Mouse (Mus musculus): Measurements from ENCODE around the gene Plscr4.

Plscr4 gene

DNA sequence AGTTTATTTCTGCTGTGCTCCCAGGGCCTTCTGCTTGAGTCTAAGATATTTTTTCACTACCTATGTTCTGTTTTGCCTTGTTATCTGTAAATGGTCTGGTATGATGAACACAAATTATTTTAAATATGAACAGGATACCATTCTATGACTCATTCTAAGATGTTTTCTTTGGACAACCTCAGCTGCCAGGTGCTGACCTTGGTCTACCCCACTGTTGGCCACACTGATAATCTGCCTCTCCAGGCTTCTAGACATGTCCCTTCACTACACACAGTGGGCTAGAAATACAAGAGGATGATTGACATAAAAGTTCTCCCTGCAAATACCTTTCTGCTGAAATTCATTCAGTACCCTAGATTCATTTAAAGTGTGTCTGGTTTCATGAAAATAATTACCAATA, 54.5 kb downstream of the Plscr4 start:
- no peak for DNase-seq (ENCODE audit: low read depth, low spot score)

DNA sequence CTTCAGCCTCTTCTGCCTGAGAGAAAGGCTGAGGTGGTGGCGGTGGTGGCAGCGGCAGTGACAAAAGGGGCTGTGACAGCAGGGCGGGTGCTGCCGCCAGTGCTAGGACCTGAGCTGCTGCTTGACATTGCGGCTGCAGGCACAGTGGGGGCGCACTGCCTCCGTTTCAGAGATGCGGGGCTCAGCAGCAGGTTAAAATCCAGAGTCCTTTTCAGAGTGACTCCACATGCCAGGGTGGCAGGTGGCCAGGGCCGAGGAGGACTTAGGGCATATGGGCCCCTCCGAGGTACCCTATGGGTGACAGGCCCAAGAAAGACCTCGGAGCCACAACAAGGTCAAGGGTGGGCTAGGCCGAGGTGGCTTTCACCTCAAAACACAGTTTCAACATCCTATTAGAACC, 59.9 kb downstream of the Plscr4 start:
- no peak for DNase-seq (ENCODE audit: low read depth, low spot score)

DNA sequence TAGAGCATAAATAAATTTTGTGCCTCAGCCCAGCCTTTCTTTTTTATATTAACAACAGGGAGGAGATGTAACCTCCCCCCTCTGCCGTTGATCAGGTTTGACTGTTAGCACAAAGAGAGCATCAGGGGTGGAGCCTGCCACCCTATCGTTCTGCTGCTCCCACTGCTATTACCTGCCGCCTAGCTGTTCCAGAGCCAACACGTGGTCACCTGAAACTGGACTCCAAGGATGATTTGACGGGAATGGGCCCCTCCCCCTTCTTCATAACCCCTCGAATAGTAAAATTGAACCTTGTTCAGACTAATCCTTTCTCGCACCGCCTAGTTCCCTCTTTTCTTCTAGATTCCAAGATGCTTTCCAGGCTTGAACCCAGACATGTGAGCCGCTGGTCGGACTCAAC, 63.6 kb downstream of the Plscr4 start:
- no peak for DNase-seq (ENCODE audit: low read depth, low spot score)

DNA sequence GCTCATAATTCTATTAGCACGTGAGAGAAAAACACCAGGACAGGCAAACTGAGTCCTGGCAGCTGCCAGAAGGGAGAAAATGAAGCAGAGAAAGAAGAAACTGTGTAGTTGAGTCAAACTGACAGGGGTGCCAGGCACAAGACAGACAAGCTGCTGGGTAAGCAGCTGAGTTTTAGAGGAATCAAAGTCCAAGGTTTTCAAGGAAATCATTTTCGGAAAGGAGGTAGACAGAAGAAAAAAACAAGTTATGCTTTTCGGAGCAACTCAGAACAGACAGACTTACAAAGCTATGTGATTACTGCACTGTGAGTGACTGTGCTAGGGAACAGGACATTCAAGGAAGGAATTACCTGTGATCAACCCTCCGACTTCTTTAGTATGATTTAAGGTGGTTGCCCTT, 67.3 kb downstream of the Plscr4 start:
- no peak for DNase-seq (ENCODE audit: low read depth, low spot score)

DNA sequence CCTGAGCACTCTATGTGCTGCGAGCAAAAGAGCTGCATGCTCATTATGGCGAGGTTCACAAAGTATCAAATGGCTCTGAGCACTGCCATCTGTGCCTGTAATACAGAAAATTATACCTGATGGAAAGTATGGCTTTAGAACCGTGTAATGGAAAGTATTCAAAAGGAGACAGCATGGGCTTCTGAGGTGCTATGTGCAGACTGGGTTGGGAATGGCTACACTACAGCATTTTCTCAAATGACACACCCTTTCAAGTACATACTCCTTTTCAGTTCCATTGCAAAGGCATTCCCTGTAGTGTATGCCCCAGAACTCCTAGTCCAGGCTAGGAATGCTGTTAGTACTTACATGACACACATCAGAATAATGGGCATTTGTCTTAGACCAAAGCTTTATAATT, 72.9 kb downstream of the Plscr4 start:
- no peak for DNase-seq (ENCODE audit: low read depth, low spot score)

DNA sequence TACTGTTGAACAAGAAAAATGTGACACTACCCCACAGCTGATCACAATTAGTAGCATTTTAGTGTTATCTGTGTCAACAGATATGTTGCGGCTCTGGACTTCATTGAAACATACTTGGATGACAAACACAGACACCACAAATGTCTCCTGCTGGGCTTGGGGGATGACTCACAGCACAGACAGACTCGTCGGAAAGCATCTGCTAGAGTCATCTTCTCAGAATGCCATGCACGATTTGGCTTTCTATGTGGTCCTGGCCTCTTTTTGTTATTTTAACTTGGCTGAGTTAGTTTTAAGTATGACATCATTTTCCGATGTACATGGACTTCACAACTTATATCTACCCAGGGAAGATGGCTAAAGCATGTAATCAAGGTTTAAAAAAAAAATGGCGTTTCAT, 80.6 kb downstream of the Plscr4 start:
- no peak for DNase-seq (ENCODE audit: low read depth, low spot score)

DNA sequence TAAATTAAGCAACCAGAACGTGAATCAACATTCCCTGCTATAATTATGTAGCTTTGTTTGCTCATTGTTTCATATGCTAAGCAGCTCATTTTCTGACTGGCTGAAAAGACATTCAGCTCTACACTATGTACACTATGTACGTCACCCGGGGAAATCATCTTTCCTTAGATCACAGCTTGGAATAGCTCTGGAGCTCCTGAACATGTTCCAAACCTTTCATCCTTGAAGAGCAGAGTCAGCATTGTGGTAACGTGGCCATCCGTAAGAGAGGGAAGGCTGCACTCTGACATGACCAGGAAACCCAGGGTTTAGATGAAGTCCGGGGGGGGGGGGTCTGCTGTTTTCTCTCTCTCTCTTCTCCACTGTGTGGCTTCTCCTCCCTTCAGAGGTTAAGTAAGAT, 81.0 kb downstream of the Plscr4 start:
- no peak for DNase-seq (ENCODE audit: low read depth, low spot score)
